Mouse (Mus musculus) hindbrain, embryonic 10.5 days (tissue): ENCODE measurements around the gene Fndc7. TPM values are rescaled to one million over a fixed set of nuclear protein-coding genes. Genes with fewer than 3 reads are reported as not detected.
A peak's percentile ranks its signal among the peaks of the same experiment; 100 is the strongest.

ENCODE experiments used
- DNase-seq: peaks from one replicate; pipeline ENCODE4 v3.0.0-alpha.2; 2017; ENCODE audit warnings: low spot score
- H3K27ac ChIP-seq: fragments of 300-500 bp; sonication (generic); 2 replicates; pipeline ENCODE4 v1.5.1; 2016; ENCODE audit warnings: mild to moderate bottlenecking, moderate library complexity
- H3K27me3 ChIP-seq: fragments of 300-500 bp; sonication (generic); 2 replicates; pipeline ENCODE4 v1.6.1; 2016; ENCODE audit warnings: mild to moderate bottlenecking; ENCODE audit not compliant: poor library complexity, insufficient read depth, severe bottlenecking
- H3K36me3 ChIP-seq: fragments of 300-500 bp; sonication (generic); 2 replicates; pipeline ENCODE4 v1.6.1; 2016; ENCODE audit warnings: mild to moderate bottlenecking, moderate library complexity
- H3K4me1 ChIP-seq: fragments of 300-500 bp; sonication (generic); replicated peaks from 2 replicates; pipeline ENCODE4 v1.6.1; 2016; ENCODE audit warnings: mild to moderate bottlenecking
- H3K4me3 ChIP-seq: fragments of 300-500 bp; sonication (generic); 2 replicates; pipeline ENCODE4 v1.5.1; 2016; ENCODE audit warnings: mild to moderate bottlenecking, moderate library complexity
- H3K9me3 ChIP-seq: fragments of 300-500 bp; sonication (generic); 2 replicates; pipeline ENCODE4 v1.6.1; 2016; ENCODE audit warnings: mild to moderate bottlenecking, moderate library complexity
- WGBS: fragments of 180-500 bp; shearing (Covaris S2); methylation state at CpG from one replicate; pipeline ENCODE4 v1.1.7; 2016; 5-methylcytosine and 5-hydroxymethylcytosine counted together
- polyA plus RNA-seq: library from polyadenylated mRNA; unstranded; fragments of >200 nt; fragmentation: Nextera tagmentation; extraction: Ambion mirVana; gene quantifications from 2 replicates; pipeline ENCODE4 v1.2.1, GENCODE M21; 2016

The Fndc7 gene
- polyA plus RNA-seq, 1 experiment from 2014 or later: 0.05 TPM

DNA sequence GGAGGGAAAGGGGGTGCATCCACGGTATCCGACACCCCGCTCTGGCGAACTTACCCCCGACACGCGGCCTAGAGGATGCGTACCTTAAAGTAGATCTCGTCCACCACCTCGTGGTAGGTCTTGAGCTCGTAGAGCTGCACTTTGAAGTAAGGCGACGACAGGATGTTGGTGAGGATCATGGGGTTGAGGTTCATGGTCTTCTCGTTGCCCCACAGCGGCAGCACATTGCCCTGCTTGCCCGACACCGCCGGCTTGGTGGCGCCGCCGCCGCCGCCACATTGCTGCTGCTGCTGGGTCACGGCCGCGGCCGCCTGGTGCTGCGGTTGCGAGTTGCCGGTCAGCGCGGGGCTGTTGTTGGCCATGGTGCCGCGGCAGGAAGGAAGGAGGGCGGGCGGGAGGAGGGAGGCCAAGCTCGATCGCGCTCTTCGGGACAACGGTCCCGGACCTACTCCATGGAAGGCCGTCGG is 21.3 kb upstream of the Fndc7 start:
- H3K36me3 ChIP-seq: peaks cover 28% of the 10 kb centered on the region
- WGBS: under 1% methylated on average over 44 of the region's 44 CpGs
- H3K27ac ChIP-seq: peak overlapping the region; percentile 97
- H3K27me3 ChIP-seq: no peaks in the 10 kb centered on the region
- H3K9me3 ChIP-seq: no peaks in the 10 kb centered on the region
- H3K4me1 ChIP-seq: peaks cover 22% of the 10 kb centered on the region
- DNase-seq: no peak
- peak overlapping the region; percentile 97 for H3K4me3 ChIP-seq

DNA sequence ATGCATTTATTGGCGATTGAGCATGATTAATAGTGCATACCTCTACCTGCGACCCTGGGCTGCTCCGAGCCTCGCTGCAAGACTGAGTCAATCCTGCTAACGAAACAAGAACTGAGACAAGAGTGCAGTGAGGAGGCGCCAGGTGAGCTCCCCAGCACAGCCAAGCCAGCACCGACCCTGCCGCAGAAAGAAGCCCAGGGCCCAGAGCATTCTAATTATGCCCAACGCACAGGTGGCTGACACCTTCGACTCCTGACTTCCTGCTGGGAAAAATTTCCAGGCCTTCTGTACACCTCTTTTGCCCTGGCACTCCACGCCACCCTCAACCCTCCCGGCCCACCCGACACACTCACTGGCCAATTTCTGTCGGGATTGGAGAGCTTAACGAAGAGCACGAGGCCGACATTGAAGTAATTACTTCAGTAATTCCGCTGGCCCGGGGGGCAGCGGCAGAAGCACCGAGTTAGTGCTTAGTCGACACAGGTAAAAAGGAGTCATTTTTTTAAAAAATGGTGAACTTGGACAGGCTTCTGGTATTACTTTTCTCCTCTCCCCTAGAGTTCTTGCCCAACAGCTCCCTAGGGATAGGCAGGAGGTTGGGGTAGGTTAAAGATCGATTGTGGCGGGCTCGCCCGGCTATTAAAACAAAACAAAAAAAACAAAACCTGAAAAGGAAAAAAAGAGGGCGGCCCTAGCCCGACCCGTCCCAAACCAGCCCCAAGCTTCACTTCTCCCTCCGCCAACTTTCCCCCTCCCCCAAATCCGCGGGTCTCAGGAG is 20.7 kb upstream of the Fndc7 start:
- no peaks in the 10 kb centered on the region for H3K9me3 ChIP-seq
- H3K4me3 ChIP-seq: peak overlapping the region; percentile 97
- no peaks in the 10 kb centered on the region for H3K27me3 ChIP-seq
- H3K36me3 ChIP-seq: peaks cover 34% of the 10 kb centered on the region
- H3K27ac ChIP-seq: peak overlapping the region; percentile 97
- DNase-seq: peak; percentile 16
- peaks cover 22% of the 10 kb centered on the region for H3K4me1 ChIP-seq
- WGBS: under 1% methylated on average over 32 of the region's 32 CpGs

DNA sequence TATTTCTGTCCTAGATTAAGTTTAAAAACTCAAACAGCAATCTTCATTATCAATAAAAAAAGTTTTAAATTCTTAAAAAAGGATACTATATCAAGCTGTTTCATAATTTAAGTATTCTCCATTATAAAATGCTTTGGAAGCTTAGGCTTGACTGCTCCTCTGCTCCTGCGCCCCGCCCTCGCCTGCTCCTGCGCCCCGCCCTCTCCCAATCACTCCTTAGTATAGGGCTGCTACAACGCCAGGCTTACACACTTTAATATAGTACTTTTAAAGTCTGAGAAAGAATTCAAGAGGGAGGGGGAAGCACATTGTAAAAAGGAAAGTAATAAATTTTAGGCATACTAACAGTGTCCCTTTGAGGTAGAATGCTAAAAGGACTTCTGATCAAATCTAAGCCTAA is 13.1 kb upstream of the Fndc7 start:
- Histone ChIP-seq H3K9me3 (no peaks in the 10 kb centered on the region), H3K4me3 (no peak overlapping the region), H3K27ac (no peak overlapping the region), H3K27me3 (no peaks in the 10 kb centered on the region), H3K36me3 (peaks cover 87% of the 10 kb centered on the region), H3K4me1 (no peaks in the 10 kb centered on the region)
- 96% methylated on average over 6 of the region's 6 CpGs for WGBS
- DNase-seq: no peak

DNA sequence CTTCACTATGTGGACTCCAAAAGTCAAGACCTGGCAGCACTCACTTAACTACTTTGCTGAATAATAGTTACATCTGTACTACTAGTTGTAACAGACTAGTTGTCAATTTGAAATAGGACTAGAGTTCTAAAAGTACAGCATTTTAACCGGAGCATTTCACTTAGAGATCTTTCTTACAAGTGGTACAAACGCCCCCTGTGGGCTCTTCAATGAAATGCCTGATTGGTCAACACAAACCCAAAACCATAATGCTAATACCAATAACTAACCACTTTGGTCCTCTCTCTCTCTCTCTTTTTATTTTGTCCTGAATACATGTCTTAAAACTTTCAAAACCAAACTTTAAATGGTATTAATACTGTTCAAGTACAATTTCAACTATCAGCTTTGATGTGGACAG is 12.2 kb upstream of the Fndc7 start:
- no peaks in the 10 kb centered on the region for H3K4me1 ChIP-seq
- peaks cover 78% of the 10 kb centered on the region for H3K36me3 ChIP-seq
- H3K9me3 ChIP-seq: no peaks in the 10 kb centered on the region
- H3K27ac ChIP-seq: no peak overlapping the region
- H3K4me3 ChIP-seq: no peak overlapping the region
- no peaks in the 10 kb centered on the region for H3K27me3 ChIP-seq
- WGBS: 56% methylated on average over 2 of the region's 2 CpGs
- DNase-seq: no peak

DNA sequence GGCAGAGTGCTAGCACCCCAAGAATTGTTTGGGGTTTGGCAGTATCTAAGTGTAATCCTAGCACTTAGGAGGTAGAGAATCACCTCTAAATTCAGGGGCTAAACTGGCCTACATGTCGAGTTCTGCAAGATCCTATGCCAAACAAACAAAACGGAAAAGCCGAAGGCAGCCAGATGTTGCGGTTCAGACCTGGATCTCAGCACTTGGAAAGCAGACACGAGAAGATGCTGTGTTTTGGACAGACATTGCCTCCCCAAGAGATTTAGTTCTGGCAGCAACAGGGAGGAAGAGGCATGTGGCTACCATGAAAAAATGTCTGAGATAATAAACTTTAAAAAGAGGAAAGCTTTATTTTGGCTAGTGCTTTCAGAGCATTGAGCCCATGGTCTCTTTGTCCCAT is 10.9 kb upstream of the Fndc7 start:
- no peak overlapping the region for H3K4me3 ChIP-seq
- no peaks in the 10 kb centered on the region for H3K4me1 ChIP-seq
- H3K36me3 ChIP-seq: peaks cover 64% of the 10 kb centered on the region
- 80% methylated on average over 5 of the region's 5 CpGs for WGBS
- no peaks in the 10 kb centered on the region for H3K27me3 ChIP-seq
- H3K27ac ChIP-seq: no peak overlapping the region
- no peak for DNase-seq
- no peaks in the 10 kb centered on the region for H3K9me3 ChIP-seq

DNA sequence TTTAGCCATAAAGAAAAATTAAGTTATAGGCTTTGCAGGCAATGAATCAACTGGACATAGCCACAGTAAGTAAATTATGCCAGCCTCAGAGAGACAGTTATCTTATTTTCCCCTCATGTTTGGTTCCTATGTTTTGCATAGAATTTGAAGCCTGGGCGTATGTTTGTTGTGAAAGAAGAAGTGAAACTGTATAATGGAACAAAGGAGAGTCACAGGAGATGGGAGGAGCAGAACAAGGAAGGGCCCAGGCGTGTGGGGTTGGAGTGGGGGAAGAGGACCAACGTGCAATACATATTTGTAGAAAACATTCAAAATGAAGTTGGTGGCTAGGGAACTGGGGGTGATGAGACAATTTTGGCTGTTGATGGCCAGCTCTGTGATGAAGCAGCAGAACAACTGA is 10.3 kb upstream of the Fndc7 start:
- DNase-seq: no peak
- Histone ChIP-seq H3K27me3 (no peaks in the 10 kb centered on the region), H3K27ac (no peak overlapping the region), H3K4me1 (no peaks in the 10 kb centered on the region), H3K4me3 (no peak overlapping the region), H3K36me3 (peaks cover 59% of the 10 kb centered on the region), H3K9me3 (no peaks in the 10 kb centered on the region)
- WGBS: 84% methylated on average over 3 of the region's 3 CpGs

DNA sequence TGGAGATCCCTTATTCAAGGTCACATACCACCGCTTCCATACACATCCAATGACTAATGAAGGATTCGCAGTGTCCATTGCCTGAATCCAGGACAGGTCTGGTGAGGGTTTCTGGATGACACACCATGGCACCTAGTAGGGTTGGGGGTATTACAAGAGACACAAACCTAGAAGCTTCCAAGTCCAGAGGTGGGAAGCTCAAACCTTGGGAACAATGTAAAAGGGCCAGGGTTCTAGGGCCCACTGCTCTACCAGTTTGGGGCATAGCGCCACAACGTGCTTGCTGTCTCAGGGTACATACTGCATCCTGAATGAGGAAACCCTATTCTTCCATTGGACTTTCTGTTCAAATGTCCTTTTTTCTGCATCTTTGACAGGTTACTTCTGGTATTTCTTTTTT is 8.8 kb upstream of the Fndc7 start:
- Histone ChIP-seq H3K4me3 (no peak overlapping the region), H3K36me3 (peaks cover 44% of the 10 kb centered on the region), H3K27me3 (no peaks in the 10 kb centered on the region), H3K9me3 (no peaks in the 10 kb centered on the region), H3K27ac (no peak overlapping the region), H3K4me1 (no peaks in the 10 kb centered on the region)
- no peak for DNase-seq
- 93% methylated on average over 4 of the region's 4 CpGs for WGBS

DNA sequence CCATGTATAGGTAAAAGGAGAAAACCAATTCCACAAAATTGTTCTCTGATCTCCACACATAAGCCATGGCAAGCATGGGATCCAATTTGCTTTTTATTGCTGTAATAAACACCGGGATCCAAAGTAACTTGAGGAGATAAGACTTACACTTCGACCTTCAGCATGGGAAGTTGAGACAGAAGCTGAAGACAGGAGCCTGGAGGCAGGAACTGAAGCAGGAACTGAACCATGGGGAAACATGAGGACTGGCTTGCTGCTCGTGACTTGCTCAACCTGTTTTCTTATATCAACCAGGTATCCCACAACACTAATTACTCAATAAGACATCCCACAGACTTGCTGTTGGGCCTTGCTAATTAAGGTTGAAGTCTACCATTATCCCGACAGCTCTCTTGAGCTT is 3.1 kb upstream of the Fndc7 start:
- H3K9me3 ChIP-seq: no peaks in the 10 kb centered on the region
- WGBS: 76% methylated on average over 4 of the region's 4 CpGs
- no peak overlapping the region for H3K4me3 ChIP-seq
- no peak for DNase-seq
- H3K36me3 ChIP-seq: no peaks in the 10 kb centered on the region
- H3K4me1 ChIP-seq: no peaks in the 10 kb centered on the region
- H3K27ac ChIP-seq: no peak overlapping the region
- no peaks in the 10 kb centered on the region for H3K27me3 ChIP-seq

DNA sequence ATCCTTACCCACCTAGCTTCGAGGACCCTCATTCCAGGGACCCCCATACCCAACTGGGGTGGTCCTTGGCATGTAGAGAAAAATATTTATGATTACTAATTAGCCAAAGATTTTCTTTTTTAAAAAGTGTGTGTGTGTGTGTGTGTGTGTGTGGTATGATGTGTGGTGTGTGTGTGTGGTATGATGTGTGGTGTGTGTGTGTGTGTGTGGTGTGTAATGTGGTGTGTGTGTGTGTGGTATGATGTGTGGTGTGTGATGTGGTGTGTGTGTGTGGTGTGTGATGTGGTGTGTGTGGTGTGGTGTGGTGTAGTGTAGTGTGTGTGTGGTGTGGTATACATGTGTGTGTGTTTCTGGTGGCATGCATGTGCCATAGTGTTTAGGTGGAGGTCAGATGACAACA is 2.3 kb upstream of the Fndc7 start:
- Histone ChIP-seq H3K4me1 (peaks cover 6% of the 10 kb centered on the region), H3K27me3 (no peaks in the 10 kb centered on the region), H3K36me3 (no peaks in the 10 kb centered on the region), H3K9me3 (no peaks in the 10 kb centered on the region), H3K27ac (no peak overlapping the region), H3K4me3 (no peak overlapping the region)
- 78% methylated on average over 1 of the region's 1 CpGs for WGBS
- no peak for DNase-seq

DNA sequence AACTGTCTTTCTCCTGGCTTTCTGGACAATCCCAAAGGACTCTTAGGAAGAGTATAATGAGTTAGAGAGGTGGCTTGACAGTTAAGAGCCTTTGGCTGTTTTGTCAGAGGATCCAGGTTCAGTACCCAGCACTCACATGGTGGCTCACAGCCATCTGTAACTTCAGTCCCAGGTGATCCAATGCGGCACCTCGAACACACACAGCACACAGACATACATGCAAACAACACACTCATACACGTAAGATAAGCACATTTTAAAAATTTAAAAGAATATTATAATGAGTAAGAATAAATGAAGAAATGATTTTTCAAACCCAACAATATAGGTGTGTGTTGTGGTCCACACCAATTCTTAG is 2.2 kb downstream of the Fndc7 start:
- no peaks in the 10 kb centered on the region for H3K9me3 ChIP-seq
- H3K4me3 ChIP-seq: no peak overlapping the region
- H3K27ac ChIP-seq: 0 out of 2 replicates have a peak overlapping the region, but pooled peaks have one; percentile 46
- DNase-seq: no peak
- H3K27me3 ChIP-seq: no peaks in the 10 kb centered on the region
- peaks cover 36% of the 10 kb centered on the region for H3K4me1 ChIP-seq
- 95% methylated on average over 3 of the region's 3 CpGs for WGBS
- H3K36me3 ChIP-seq: no peaks in the 10 kb centered on the region

DNA sequence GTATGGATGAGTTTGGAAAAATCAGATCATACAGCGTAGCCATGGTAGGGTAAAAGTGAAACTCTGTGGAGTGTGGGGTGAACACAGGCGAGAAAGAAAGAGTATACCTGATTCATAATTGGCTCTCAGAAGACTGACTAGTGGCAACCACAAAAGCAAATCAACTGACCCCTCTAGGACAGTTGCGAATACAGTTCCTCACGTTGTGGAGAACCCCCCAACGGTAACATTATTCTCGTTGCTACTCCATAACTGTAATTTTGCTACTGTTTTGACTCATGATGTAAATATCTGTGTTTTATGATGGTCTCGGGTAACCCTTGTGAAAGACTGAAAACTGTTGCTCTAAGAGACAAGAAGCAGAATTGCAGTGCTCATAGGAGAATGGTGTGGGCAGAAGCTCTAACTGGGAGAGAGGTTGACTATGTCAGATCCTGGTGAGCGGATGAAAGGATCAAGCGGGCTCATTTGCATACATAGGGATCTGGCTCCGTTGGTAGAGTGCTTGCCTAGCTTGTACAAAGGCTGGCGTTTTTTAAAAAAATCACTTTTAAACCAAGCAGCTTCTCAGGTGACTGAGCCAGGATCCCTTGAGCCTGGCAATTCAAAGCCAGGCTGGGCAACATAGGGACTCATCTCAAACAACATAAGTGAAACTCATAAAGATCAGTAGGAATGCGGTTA is 2.7 kb downstream of the Fndc7 start:
- no peaks in the 10 kb centered on the region for H3K36me3 ChIP-seq
- H3K9me3 ChIP-seq: no peaks in the 10 kb centered on the region
- WGBS: 63% methylated on average over 12 of the region's 12 CpGs
- no peak for DNase-seq
- no peak overlapping the region for H3K4me3 ChIP-seq
- no peaks in the 10 kb centered on the region for H3K27me3 ChIP-seq
- H3K4me1 ChIP-seq: peaks cover 36% of the 10 kb centered on the region
- H3K27ac ChIP-seq: peak overlapping the region; percentile 86

DNA sequence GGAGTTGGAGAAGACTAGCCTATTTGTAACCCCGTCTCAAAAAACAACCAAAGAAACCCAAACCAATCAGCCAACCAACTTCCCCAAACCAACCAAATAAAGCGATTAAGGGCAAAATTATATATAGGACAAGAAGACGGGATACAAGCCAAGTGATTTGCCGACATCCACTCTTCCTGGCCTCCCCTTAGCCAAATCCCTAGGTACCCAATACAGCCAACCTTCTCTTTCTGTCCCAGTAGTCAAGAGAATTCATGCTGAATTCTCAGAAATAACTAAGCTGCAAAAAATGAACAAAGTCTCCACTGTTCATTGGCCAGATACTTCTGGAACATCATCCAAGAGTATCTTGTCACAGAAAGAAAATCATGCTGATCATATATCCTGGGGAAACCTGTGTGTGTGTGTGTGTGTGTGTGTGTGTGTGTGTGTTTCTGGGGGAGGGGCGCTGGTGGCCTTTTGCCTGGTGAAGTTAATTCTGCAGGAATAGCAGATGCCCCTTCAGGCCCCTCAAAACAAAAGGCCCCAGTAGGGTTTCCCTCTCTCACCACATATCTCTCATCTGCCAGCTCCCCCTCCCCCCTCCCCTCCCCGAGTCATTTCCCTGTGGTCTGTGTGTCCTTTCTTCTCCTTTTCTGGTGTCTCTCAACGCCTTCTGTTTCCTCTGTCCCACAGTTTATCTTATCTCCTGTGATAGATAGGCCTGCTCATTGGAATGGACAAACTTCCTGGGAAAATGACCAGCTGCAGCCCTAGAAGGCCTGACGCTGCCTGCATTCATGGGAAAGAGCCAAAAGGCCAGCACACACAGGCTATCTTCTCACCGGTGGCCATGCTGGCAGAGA is 3.9 kb downstream of the Fndc7 start:
- DNase-seq: peak; percentile 60
- H3K36me3 ChIP-seq: no peaks in the 10 kb centered on the region
- WGBS: 47% methylated on average over 9 of the region's 9 CpGs

More for the DNA sequence above, 3.9 kb downstream of the Fndc7 start:
- peak overlapping the region; percentile 86 for H3K27ac ChIP-seq
- no peak overlapping the region for H3K4me3 ChIP-seq
- no peaks in the 10 kb centered on the region for H3K27me3 ChIP-seq
- H3K9me3 ChIP-seq: no peaks in the 10 kb centered on the region
- H3K4me1 ChIP-seq: peaks cover 47% of the 10 kb centered on the region
